Mouse (Mus musculus) cerebellum, adult 9-10 months (tissue): Measurements from ENCODE around the gene Snrnp40.

Experiments
- DNase-seq: peaks from one replicate; pipeline ENCODE4 v3.0.0; 2022

The Snrnp40 gene

DNA sequence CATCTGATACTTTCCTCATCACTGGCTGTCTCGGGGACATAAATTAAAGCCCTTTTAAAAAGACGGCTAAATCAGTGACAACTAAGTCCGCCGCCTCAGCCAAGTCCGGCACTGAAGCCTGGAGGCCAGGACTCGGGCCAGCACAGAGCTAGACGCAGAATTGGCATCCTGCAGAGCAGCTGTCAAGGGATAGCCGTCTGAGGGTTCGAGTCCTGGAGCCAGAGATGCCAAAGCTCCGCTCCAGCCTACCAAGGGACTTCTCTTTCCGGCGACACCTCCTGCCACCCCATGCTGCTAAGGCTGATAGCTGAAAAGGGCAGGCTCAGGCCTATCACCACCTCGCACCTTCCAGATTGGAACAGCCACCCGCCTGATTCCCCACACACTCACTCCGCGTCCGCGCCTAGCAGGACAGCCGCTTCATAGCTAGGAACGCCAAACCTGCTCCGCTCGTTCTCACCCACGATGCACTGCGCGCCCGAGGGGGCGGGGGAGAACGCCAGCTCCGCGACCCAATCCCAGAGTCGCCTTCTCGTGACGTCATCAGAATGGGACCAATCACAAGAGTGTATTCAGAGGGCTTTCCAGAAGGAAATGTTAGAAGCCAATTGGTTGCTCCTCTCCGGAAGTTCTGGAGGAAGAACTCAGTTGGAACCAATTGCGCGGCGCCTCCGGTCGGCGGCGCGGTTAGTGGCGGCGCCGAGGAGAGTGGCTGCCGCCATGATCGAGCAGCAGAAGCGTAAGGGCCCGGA, at the start of gene Snrnp40, which contains the start of gene Zcchc17:
TSS of gene Snrnp40 (plus strand) at position 647 of the 752 bp plus-strand sequence.
TSS of gene Zcchc17 (minus strand) at position 458 of the 752 bp plus-strand sequence.
- DNase-seq = peak; percentile 100

DNA sequence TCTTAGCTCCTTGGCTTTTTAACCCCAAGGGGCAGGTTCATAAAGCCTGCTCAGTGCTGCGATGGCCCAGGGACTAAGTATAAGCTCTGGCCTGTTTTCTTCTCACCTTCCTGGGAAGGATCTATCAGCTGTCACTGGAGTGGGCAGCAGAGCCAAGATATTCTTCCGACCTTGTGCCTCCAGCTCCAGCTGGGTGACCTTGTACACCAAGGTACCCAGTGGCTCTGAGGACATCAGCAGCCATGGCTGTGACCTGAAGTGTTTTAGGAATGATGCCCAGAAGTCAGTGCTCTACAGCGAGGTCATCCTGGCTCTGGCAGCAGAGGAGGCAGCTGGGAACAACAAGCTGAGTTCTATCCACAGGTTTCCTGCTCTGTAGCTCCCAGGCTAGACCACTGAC, 47.4 kb upstream of the Snrnp40 start:
- no peak for DNase-seq

DNA sequence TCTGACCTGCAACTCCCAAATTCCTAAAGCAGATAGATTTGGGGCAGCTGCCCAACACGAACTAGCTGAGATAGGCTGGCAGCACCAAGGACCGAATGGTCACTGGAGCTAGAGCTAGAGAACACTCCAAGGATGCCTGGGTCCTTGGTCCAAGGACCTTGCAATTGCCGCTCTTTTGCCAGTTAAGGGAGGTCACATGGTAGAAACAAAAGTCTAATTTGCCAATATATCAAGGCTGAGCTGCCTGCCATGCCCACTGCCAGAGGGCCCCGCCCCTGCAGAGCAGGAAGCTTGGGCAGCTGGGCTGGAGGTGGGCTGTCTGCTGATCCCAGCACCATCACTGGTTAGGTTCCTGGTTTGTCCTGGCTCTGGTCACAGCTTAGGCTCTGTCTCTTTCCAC, 46.4 kb upstream of the Snrnp40 start:
- DNase-seq = no peak

DNA sequence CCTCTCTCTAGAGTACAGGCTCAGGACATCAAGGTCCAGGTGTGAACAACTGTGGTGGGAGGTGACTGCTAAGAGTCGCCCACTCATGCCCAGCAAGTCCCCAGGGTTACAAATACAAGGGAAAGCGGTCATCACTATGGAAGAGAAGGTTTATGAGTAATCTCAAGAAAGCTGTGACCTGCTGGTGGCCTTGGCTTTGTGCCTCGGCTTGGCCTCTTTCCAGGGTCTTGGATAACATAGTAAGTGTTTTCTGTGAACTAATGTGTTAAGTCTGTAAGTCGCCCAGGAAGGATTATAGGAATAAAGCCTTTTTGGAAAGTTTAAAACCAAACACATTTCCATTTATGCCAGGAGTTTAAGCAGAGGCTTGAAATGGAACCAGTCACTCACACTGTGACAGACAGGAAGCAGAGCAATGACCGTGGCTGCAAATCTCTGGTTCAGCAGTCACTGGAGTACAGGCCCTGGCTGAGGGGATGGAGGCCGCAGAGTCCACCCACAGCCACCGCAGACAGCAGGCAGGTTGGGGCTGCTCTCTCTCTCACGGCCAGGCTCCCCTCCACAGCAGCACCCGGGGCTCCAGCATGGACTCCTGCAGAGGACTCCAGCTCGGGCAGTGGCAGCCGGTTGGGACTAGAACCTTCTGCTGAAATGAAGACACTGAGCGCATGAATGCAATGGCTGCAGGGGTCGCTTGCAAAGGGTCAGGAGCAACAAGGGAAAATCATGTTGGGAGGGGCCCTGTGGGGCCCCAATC, 44.0 kb upstream of the Snrnp40 start:
- DNase-seq = no peak

DNA sequence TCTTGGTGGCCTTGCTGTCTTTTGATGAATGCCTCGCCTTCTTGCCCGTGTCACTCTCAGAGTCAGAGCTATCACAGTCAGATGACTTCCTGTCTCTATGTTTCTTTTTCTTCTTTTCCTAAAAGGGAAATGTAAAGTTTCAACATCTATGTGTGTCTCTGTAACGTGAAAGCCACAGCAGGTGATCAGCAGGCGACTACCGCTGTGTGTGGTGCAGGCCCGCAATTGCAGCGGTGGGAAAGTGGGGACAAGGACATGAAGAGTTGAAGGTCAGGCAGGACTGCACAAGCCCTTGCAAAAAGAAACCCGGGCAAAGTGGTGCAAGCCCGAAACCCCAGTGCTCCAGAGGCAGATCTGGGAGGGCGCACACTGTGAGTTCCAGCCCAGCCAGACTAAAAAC, 43.2 kb upstream of the Snrnp40 start:
- DNase-seq = no peak

DNA sequence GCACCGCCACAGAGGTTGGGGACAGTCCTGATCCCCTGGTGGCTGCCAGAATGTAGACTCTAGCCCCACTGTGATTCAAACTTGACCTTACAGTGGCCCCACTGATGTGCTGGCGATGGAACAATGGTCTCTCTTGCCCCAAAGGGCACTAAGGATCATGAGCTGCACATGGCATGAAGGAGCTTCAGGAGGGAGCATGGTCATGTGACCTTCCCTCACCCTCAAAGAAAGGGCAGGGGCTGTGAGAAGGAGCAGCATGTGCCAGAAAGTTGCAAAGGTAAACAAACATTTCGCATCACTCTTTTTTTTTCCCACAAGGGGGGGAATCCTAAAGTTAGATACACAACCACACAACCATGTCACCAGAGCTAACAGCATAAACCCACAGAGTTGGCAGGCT, 41.8 kb upstream of the Snrnp40 start:
- no peak for DNase-seq

DNA sequence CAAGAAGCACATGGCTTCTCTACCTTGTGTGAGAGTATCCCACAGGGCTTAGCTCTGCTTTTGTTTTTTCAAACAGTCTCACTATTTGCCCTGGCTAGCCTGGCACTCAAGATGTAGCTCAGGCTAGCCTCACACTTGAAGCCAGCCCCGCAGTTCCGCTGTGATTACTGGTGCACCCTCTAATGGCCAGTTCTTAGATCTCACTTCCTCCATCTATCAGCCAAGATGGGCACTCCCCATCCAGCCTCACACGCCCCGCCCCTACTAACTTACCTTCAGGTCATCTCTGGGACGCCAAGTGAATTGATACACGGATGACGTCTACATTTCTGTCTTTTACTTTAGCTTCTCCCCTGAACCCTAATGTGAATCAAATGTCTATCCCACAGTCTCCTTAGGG, 40.4 kb upstream of the Snrnp40 start:
- no peak for DNase-seq

DNA sequence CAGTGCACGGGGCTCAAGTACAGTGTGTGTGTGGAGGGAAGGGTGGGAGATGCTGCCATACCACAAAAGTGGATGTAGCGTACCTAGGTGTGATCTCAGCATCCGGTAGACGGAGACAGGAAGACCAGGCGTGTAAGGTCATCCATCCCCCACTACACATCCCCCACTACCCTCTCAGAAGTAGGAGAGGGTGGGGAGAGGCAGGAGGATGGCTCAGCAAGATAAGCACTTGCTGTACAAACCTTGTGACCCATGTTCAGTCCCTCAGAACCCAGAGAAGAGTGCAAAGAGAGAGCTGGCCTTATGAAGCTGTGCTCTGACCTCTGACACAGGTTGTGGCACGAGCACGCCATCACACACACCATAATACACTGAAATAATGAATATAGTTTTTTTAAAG, 38.3 kb upstream of the Snrnp40 start:
- no peak for DNase-seq

DNA sequence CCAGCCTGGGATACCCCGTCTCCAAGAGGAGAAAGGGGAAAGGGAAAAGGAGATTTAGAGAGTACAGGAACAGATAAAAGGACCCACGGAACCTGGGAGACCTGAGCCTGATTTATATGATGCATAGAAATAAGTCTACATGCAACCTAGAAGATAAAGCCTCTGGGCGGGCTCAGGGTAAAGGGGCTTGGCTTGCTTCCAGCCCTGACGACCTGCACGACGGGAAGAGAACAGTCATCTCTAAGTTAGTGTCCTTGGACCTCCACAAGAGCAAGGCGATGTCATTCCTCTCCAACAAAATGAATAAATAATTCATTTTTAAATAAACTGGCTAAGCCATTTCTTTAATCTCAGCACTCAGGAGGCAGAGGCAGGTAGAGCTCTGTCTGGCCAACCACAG, 37.4 kb upstream of the Snrnp40 start:
- DNase-seq = peak; percentile 22

DNA sequence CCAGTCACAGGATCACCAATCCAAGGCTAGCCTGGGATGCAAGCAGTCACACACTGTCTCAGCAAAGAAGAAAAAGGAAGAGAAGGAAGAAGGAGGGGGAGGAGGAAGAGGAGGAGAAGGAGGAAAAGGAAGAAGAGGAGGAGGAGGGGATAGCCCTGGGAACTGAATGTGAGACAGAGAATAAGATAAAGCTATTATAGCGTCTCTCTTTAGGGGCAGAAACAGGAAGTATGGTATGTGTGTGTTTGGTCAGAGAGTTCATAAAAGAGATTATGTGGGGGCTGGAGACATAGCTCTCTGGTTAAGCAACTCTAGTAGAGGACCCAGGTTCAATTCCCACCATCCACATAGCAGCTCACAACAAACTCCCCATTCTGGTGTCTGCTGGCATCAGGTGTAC, 36.8 kb upstream of the Snrnp40 start:
- DNase-seq = no peak

DNA sequence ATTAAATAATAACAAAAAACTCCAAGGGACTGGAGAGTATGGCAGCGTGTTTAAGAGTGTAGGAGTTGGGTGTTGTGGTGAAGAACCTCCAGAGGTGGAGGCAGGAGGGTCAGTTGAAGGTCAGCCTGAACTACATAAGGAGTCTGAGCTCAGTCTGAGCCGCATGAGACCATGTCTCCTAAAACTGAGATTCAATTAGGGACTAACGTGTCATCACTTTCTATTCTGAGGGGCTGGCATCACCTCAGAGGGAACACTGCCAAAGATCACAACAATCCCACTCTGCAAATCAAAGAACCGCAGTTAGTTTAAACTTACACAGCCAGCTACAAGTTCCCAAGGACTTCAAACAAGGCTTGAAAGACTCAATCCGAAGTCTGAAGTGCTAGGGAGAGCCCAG, 36.3 kb upstream of the Snrnp40 start:
- no peak for DNase-seq

DNA sequence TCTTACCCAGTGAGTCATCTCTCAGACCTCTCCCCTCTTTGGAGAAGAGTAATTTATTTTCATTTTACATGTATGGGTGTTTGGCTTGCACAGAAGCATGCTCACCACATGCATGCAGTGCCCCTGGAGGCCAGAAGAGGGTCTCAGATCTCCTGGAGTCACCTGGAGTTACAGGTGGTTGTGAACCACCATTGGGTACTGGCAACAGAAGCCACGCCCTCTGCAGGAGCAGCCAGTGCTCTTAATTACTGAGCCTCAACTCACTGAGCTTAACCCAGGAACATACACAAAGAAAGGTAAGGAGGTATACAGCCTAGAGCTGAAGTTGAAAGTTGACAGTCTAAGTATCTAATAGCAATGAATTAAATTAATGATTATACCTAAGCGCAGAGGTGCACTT, 34.5 kb upstream of the Snrnp40 start:
- no peak for DNase-seq

DNA sequence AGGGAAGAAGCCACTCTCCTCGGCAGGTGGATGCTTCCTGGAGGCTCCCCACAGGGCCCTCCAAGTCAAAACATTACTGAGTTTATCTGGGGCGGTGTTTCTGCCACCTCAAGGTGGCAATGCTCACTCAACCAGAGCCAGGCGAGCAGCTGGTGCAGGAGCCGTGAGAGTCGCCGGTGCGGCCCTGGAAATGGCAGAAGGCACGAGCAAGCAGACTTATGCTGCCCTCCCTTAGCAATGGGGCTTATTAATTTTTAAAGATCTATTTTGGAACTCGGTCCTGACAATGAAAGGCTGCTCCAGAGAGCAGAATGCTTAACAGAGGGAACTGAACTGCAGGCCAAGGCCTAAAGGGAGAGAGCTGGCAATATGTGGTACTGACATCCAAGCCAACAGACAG, 32.6 kb upstream of the Snrnp40 start:
- peak; percentile 82 for DNase-seq

DNA sequence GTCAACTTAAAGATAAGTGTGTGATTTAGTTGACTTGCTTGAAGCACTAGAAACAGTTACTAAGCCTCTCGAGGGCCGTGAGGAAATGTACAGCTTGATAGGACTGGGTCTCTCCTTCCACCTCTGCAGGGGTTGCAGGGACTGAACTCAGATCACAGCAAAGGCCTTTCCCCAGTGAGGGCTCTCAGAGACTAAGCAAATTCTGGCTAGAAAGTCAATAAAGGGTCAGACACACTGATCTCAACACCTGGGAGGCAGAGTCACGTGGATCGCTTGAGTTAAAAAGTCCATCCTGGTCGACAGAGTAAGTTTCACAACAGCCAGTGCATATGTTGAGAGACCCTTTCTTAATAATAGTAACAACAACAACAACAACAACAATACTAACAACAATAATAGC, 24.1 kb upstream of the Snrnp40 start:
- DNase-seq = no peak

DNA sequence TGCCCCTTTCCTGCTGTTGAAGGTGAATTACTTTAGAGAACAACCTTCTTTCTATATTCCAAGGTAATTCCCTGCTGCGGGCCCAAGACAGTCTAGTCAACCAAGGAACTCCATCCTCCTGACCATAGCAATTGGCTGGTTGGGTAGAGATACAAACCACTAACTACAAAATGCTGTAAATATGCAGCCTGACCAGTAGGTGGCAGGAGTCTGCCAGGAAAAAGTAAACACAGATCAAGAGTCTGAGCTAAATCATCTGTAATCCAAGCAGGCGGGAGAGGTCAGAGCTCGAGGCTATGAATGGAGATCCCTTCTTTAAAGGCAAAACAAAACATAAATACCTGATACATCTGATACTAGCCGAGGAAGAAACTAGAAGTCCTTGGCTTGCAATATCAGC, 18.2 kb upstream of the Snrnp40 start:
- DNase-seq = peak; percentile 76

DNA sequence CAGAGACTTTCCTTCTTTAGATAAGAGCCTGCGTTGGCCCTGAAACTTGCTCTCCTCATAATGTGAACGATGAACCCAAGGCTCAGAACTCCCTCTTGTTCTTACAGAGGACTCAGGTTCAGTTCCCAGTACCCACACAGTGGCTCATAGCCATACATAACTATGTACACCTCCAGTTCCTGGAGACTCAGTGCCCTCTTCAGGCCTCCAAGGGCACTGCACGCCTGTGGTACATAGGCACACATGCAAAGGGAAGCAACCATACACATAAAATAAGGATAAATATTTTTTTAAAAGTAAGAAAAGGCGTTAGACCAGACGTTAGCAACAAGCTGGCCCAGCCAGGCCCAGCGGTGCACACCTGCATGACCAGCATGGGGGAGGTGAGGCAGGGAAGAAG, 10.3 kb upstream of the Snrnp40 start:
- DNase-seq = no peak

DNA sequence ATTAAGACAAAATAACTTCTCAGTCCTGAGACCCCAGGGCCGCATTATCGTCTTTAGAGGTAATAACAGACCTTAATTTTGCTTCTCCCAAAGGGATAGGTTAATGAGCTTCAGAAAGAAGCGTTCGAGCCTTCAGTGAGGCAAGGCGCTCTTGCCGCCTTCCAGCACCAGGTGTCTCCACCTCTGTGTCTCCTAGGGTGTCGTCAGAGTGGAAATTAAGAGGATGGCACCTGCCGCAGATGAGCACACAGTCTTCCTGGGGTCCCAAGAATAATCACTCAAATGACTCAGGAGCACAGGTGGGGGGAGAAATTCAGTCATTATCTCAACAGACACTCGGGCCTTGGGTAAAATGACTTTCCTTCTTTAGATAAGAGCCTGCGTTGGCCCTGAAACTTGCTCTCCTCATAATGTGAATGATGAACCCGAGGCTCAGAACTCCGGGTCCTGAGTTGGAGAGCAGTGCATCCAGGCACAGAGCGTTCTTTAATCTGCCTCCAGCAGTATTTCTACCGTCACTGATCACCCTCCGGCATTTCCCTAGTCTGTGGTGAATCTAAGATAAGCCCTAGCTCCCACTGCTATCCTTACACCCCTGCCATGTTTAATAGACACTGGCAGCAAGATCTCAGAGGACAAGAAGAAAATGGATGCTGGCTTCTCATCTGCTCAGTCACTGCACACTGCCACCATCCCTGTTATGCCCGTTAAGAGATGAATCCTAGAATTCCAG, 9.1 kb upstream of the Snrnp40 start:
- no peak for DNase-seq

DNA sequence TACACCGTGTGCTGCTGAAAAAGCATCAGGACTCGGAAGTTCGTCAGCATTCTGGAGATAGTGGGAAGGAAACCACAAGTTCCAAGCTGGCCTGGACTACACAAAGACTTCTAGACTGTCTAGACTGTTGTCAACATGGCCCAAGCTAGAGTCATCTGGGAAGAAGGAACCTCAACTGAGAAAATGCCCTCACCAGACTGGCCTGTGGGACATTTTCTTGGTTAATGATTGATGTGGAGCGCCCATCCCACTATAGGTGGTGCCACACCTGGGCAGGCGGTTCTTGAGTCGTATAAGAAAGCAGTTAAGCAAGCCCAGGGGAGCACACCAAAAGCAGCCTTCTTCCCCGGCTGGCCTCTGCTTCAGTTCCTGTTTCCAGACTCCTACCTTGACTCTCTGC, 7.3 kb upstream of the Snrnp40 start:
- DNase-seq = no peak

DNA sequence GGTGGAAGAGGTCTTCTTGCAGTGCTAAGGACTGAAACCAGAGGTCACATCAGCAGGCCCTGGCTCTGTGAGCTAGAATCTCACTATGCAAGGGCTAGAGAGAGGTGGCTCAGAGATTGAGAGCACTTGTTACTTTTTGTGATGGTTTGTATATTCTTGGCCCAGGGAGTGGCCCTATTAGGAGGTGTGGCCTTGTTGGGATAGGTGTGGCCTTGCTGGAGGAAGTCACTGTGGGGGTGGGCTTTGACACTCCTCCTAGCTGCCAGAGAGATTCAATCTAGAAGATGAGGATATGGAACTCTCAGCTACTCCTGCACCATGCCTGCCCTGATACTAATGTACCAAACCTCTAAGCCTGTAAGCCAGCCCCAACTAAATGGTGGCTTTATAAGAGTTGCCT, 2.0 kb upstream of the Snrnp40 start:
- no peak for DNase-seq

DNA sequence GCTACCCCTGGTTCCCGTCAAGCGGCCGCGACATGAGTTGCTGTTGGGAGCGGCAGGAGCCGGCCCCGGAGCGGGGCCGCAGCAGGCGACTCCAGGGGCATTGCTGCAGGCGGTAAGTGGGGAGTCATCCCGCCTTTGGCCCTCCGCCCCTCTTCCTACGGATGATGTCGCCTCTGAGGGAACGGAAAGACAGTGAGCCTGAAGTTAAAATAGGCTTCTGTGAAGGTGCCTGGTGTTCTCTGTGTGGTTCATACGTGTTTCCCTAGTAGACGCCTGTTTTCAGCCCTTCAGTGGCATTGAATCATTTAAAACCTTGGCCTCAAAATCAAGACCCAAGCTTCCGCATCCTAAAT, 282 bp downstream of the Snrnp40 start:
- no peak for DNase-seq

DNA sequence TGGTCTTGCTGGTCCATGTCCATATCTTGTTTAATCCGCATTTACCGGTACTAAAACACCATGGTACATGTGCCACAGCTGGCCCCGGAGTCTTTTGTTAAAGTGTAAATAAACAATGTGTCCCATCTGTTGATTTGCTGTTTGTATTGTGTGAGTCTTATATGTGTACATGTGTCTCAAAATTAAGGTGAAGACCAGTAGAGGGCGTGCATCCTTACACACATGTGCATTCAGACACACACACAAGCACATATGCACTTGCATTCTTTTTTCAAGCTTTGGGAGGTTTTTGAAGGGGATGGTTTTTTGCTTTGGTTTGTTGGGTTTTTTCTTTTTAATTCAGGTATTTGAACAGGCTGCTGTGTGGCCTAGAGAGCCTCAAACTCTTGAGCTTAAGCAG, 16.7 kb downstream of the Snrnp40 start:
- no peak for DNase-seq

DNA sequence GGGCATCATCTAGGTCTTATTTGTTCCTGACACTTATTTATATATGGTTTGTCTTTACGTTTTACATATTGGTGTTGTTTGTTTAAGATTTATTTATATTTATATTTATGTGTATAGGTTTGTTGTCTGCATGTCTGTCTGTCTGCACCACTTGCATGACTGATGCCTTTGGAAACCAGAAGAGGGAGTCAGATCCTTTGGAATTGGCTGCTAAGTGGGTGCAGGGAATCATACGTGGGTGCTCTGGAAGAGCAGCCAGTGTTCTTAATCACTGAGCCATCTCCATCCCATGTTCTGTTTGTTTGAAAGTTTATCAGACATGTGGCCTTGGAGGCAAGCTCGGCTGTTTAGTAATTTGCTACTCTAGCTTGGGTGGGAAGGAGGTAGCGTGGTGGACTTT, 17.6 kb downstream of the Snrnp40 start:
- no peak for DNase-seq

DNA sequence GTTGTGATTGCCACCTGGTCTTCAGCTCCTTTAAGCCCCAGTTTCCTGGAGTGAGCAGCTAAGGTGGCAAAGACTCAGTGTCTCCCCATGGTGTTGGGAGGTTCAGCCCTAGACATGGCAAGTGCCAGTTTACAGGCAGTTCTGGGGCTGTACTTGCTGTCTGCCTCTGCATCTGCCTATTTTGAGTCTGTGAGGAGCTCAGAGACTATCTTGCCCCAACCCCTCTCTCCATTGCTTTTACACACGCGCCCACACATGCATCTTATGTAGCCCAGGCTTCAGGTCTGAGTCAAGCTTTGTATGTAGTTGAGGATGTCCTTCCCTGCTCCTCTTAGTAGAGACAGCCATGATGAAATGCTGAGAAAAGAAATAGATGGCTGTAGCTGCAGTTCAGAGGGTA, 19.2 kb downstream of the Snrnp40 start:
- DNase-seq = no peak

DNA sequence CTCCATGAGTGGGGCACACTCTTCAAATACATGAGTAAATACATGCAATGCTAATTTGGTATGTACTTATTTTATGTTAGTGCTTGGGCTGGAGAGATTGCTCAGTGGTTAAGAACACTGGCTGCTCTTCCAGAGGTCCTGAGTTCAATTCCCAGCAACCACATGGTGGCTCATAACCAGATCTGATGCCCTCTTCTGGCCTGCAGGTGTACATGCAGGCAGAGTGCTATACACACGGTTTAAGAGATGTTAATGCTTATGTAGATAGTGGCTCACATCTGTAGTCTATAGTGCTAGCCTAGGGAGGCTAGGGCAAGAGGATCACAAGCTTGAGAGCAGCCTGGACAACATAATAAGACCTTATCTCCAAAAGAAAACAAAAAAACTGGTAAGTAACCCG, 20.5 kb downstream of the Snrnp40 start:
- no peak for DNase-seq
